Mouse (Mus musculus) liver, adult 2 months (tissue): ENCODE measurements around the gene Sh3yl1.

Experiments used
- CTCF ChIP-seq: fragments of 200-500 bp; IDR thresholded peaks from 2 replicates; pipeline ENCODE4 v1.5.1; 2011; ENCODE audit warnings: low read depth, low read length, control low read depth
- POLR2A ChIP-seq: fragments of 200-500 bp; IDR thresholded peaks from 2 replicates; pipeline ENCODE4 v1.6.1; 2011; ENCODE audit warnings: low read length, control low read depth; ENCODE audit not compliant: insufficient read depth; ENCODE audit errors: extremely low read depth

GRCm38 (mm10) chr12:30912840-30913239, 1.4 kb downstream of the Sh3yl1 start:
- TF ChIP-seq POLR2A (no peak), CTCF (no peak)
